Mouse (Mus musculus) CH12.LX (cell line): ENCODE results near the gene Sema4g. TPM values are rescaled to one million over a fixed set of nuclear protein-coding genes. Genes with fewer than 3 reads are reported as not detected.

Experiments used
- DNase-seq: peaks from one replicate; pipeline ENCODE4 v3.0.0-alpha.2; 2013; ENCODE audit errors: extremely low read depth
- H3K27ac ChIP-seq: 2 replicates; pipeline ENCODE4 v1.5.1; 2012; ENCODE audit warnings: low read depth, mild to moderate bottlenecking, control low read depth, moderate library complexity; ENCODE audit not compliant: insufficient read depth
- H3K27me3 ChIP-seq: replicated peaks from 2 replicates; pipeline ENCODE3; 2012; ENCODE audit warnings: inconsistent platforms
- H3K36me3 ChIP-seq, 2 experiments: replicated peaks in 1 of 2; 2 replicates each; pipeline versions ENCODE3 to v1.6.1; 2012; ENCODE audit warnings: inconsistent platforms in 1 of 2, low read length in 1 of 2, mild to moderate bottlenecking in 1 of 2, mixed read lengths in 1 of 2, moderate library complexity in 1 of 2; ENCODE audit not compliant: control insufficient read depth in 1 of 2, insufficient read depth in 1 of 2
- H3K4me1 ChIP-seq, 2 experiments: 2 replicates each; pipeline ENCODE4 v1.6.1; 2012; ENCODE audit warnings: inconsistent platforms in 1 of 2, moderate library complexity in 1 of 2; ENCODE audit not compliant: insufficient read depth in 2 of 2, control insufficient read depth in 1 of 2
- H3K4me2 ChIP-seq: 2 replicates; pipeline ENCODE4 v1.6.1; 2012; ENCODE audit warnings: low read depth, mild to moderate bottlenecking, control low read depth; ENCODE audit not compliant: poor library complexity, insufficient read depth, severe bottlenecking
- H3K4me3 ChIP-seq, 3 experiments: fragments of 150-350 bp in 1 of 3; sonication (generic) in 1 of 3; replicated peaks in 1 of 3; 2 replicates each; pipeline versions ENCODE3 to v1.5.1; 2011 to 2012; ENCODE audit warnings: low read depth in 2 of 3, low read length in 2 of 3, mild to moderate bottlenecking in 2 of 3, moderate library complexity in 2 of 3, control low read depth in 1 of 3, improper control_type of control experiment in 1 of 3, inconsistent platforms in 1 of 3, mixed read lengths in 1 of 3; ENCODE audit not compliant: poor library complexity in 1 of 3
- H3K79me2 ChIP-seq: replicated peaks from 2 replicates; pipeline ENCODE4 v1.6.1; 2012; ENCODE audit warnings: mild to moderate bottlenecking, moderate library complexity; ENCODE audit not compliant: control insufficient read depth, poor library complexity, insufficient read depth, severe bottlenecking; ENCODE audit errors: extremely low read depth
- H3K9ac ChIP-seq: 2 replicates; pipeline ENCODE4 v1.6.1; 2012; ENCODE audit warnings: low read depth, mild to moderate bottlenecking, control low read depth, moderate library complexity; ENCODE audit not compliant: insufficient read depth
- H3K9me3 ChIP-seq: replicated peaks from 2 replicates; pipeline ENCODE3; 2012; ENCODE audit warnings: low read length, inconsistent platforms, mixed read lengths
- BHLHE40 ChIP-seq: IDR thresholded peaks from 2 replicates; pipeline ENCODE4 v1.6.1; 2011; ENCODE audit warnings: mild to moderate bottlenecking, low read depth, low read length, improper control_type of control experiment
- CTCF ChIP-seq, 2 experiments: IDR thresholded peaks in 1 of 2; conservative IDR thresholded peaks in 1 of 2; 2 replicates each; pipeline ENCODE4 v1.5.1; 2011 to 2012; ENCODE audit warnings: low read depth in 2 of 2, low read length in 2 of 2, improper control_type of control experiment in 1 of 2, inconsistent platforms in 1 of 2, mild to moderate bottlenecking in 1 of 2, moderate library complexity in 1 of 2
- ETS1 ChIP-seq: conservative IDR thresholded peaks from 2 replicates; pipeline ENCODE4 v1.6.1; 2012; ENCODE audit warnings: low read depth, mild to moderate bottlenecking, inconsistent platforms, low read length, improper control_type of control experiment, moderate library complexity
- MAFK ChIP-seq: IDR thresholded peaks from 2 replicates; pipeline ENCODE4 v1.6.1; 2011; ENCODE audit warnings: low read length, improper control_type of control experiment; ENCODE audit not compliant: insufficient replicate concordance
- MAX ChIP-seq: IDR thresholded peaks from 2 replicates; pipeline ENCODE4 v1.6.1; 2011; ENCODE audit warnings: low read length, improper control_type of control experiment
- MXI1 ChIP-seq: IDR thresholded peaks from 2 replicates; pipeline ENCODE4 v1.6.1; 2011; ENCODE audit warnings: mild to moderate bottlenecking, low read depth, low read length, improper control_type of control experiment
- NELFE ChIP-seq: IDR thresholded peaks from 2 replicates; pipeline ENCODE4 v1.6.1; 2011; ENCODE audit warnings: low read depth, low read length, improper control_type of control experiment
- NRF1 ChIP-seq: IDR thresholded peaks from 2 replicates; pipeline ENCODE4 v1.6.1; 2014; ENCODE audit warnings: low read depth, mild to moderate bottlenecking, inconsistent platforms, low read length, improper control_type of control experiment, moderate library complexity
- RAD21 ChIP-seq: IDR thresholded peaks from 2 replicates; pipeline ENCODE4 v1.6.1; 2011; ENCODE audit warnings: low read depth, mild to moderate bottlenecking, low read length, improper control_type of control experiment, moderate library complexity
- RCOR1 ChIP-seq: conservative IDR thresholded peaks from 2 replicates; pipeline ENCODE4 v1.6.1; 2012; ENCODE audit warnings: low read depth, mild to moderate bottlenecking, inconsistent platforms, low read length, improper control_type of control experiment
- dilution Hi-C: fragments of 300-500 bp; cut with MboI; formaldehyde crosslinking; loops from 2 replicates; pipeline ENCODE4 v1.14.3; 2020; ENCODE audit warnings: low sequenced_read_pairs; ENCODE audit not compliant: extremely low pct_unique_long_range_greater_than_20kb, extremely low pct_ligation_motif_present
- in situ Hi-C: fragments of 300-500 bp; cut with MboI; formaldehyde crosslinking; loops from 3 replicates; pipeline ENCODE4 v1.14.3; 2019; ENCODE audit warnings: low sequenced_read_pairs, low pct_ligation_motif_present, low pct_unique_long_range_greater_than_20kb, mixed read lengths
- polyA plus RNA-seq: library from polyadenylated mRNA; unstranded; fragments of >175 nt; gene quantifications from 2 replicates; pipeline ENCODE4 v1.2.1, GENCODE M21; 2012; ENCODE audit warnings: low read depth; ENCODE audit not compliant: insufficient read length
- total RNA-seq, 2 experiments: library from RNA; depleted of rRNA; stranded (reverse); fragments of 300-350 nt in 1 of 2; fragments of >200 nt in 1 of 2; gene quantifications; 2 replicates each; pipeline ENCODE4 v1.2.3; 2012 to 2014

The Sema4g gene
- total and polyA plus RNA-seq, 3 experiments: 0.71 to 8.4 (median 1.1) TPM

GRCm38 (mm10) chr19:44997786-44998185 is 8.9 kb downstream of the Sema4g start:
- peaks cover 4 to 22% of the 10 kb centered on the region in 2 experiments for H3K4me1 ChIP-seq
- H3K4me3 ChIP-seq: no peak overlapping the region

GRCm38 (mm10) chr19:44999647-45000046 is 10.7 kb downstream of the Sema4g start:
- Histone ChIP-seq H3K79me2 (no peaks in the 10 kb centered on the region; the same call in 1 of the 2 replicates), H3K9ac (no peak overlapping the region), H3K4me3 (no peak overlapping the region), H3K27me3 (no peaks in the 10 kb centered on the region), H3K4me2 (no peak overlapping the region), H3K9me3 (no peaks in the 10 kb centered on the region), H3K4me1 (peaks cover 4 to 29% of the 10 kb centered on the region in 2 experiments), H3K27ac (no peak overlapping the region), H3K36me3 (peaks cover 29 to 83% of the 10 kb centered on the region in 2 experiments)
- 0 out of 2 replicates have a peak, but pooled peaks have one; percentile 18 for TF ChIP-seq ETS1
- no peak for TF ChIP-seq MAX
- TF ChIP-seq BHLHE40: peak; percentile 75
- peak; percentile 34; the same call in 1 of the 2 replicates for TF ChIP-seq MXI1
- in situ Hi-C loops (no loop called here), dilution Hi-C loops (no loop called here)
- peak; percentile 62 for DNase-seq

More at GRCm38 (mm10) chr19:44997786-44998185, 8.9 kb downstream of the Sema4g start:
- TF ChIP-seq MAFK (no peak), NELFE (no peak)
- Histone ChIP-seq H3K9ac (no peak overlapping the region), H3K36me3 (peaks cover 16 to 67% of the 10 kb centered on the region in 2 experiments), H3K27ac (no peak overlapping the region; the same call in 1 of the 2 replicates), H3K27me3 (no peaks in the 10 kb centered on the region), H3K9me3 (no peaks in the 10 kb centered on the region), H3K79me2 (no peaks in the 10 kb centered on the region), H3K4me2 (no peak overlapping the region)
- in situ Hi-C loops: no loop called here
- no peak for DNase-seq
- dilution Hi-C loops: no loop called here

- Histone ChIP-seq H3K27ac (no peak overlapping the region), H3K4me3 (no peak overlapping the region)
- TF ChIP-seq NRF1 (no peak), RAD21 (peak; percentile 25), RCOR1 (no peak), CTCF (conservative IDR thresholded peaks at IDR 0.05 in 1 of 2, IDR thresholded peaks at IDR 0.05 in 1 of 2; ENCODE audit: low read depth in 2 of 2, low read length in 2 of 2) (peak in 1 of 2 experiments; percentile 42; a peak in 2 of 4 replicates)
- TF ChIP-seq, all 38 proteins: peak for 2
- Histone ChIP-seq H3K9ac (no peak overlapping the region), H3K27me3 (no peaks in the 10 kb centered on the region), H3K4me2 (no peak overlapping the region), H3K4me1 (peaks cover 10 to 40% of the 10 kb centered on the region in 2 experiments), H3K79me2 (peaks cover 8% of the 10 kb centered on the region), H3K36me3 (peaks cover 29 to 72% of the 10 kb centered on the region in 2 experiments), H3K9me3 (no peaks in the 10 kb centered on the region)
- no peak for DNase-seq
- in situ Hi-C loops (no loop called here), dilution Hi-C loops (no loop called here)
Measured at GRCm38 (mm10) chr19:45002301-45002700, 13.4 kb downstream of the Sema4g start.
